Mouse (Mus musculus) cerebellum, adult 8-10 months (tissue): Measurements from ENCODE around the gene Lrrc3b.

ENCODE experiments used
- DNase-seq: peaks from one replicate; pipeline ENCODE4 v3.0.0; 2022

The Lrrc3b gene

DNA sequence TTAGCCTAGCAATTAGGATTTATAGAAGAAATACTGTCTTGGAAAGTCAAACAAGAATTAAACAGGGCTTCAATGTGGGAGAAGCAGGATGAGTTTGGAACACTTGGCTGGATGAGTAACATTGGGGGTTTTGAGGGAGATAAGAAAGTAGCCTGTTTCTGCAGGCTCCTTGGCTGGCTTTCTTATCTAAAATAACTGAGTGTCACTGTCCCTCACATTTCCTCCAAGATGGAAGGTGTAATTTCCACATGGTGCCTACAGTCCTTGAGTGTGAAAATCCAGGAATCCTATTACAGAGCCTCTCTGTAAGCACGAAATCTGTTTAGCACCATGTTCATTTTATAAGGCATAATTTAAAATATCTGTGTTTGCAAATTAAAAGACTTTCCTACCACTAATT, 112.9 kb downstream of the Lrrc3b start:
- DNase-seq = no peak

DNA sequence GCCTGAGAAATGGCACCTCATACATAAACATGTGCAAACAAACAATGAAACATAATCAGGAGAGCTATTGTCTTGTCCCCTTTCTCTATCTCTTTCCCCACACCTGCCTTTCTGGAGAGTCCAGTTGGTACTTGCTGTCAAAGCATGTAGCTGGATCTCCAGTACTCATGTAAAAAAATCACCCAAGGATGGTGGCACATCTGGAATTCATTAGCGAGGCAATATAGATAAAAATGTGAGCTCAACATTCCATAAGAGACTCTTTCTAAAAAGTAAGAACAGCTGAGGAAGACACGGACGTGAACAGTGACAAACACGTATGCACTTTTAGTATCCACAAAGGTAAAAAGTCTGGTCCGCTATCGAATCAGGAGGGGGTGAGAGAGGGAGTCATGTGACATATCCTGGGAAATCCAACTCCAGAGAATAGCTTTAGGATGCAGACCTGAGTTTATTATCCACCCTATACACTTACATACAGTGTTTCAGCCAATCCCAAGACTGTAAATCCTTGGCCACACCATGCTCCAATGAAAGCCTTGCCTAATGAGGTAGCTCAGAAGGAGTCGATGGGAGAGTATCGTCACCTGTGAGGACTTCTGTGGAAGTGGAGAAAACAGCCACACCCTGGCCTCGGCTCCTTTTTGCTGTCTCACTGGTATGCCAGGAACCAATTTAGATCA, 116.2 kb downstream of the Lrrc3b start:
- no peak for DNase-seq

DNA sequence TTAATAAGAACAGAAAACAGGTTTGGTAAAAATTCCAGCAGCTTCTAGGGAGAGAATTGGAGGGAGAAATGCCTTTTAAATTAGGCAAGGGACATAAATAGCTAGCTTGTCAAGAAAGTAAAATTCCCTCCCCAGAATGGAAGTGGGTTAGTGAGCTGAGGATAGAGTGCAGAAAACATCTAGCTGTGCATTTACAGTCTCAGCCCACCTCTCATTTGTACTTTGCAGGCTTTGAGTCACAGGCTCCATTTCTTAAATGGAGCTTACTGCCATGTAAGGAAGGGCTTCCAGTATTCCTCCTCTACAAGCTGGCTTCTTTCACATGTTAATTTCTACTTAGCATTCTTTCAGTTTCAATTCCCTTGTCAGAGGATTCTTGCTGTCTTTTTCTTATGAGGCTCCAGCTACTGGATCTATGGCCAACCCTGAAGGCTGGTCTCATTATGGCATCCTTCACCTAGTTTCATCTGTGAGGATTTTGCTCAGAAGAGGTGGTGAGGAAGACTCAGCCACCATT, 119.3 kb downstream of the Lrrc3b start:
- no peak for DNase-seq

- DNase-seq = no peak
Observed at GRCm38 (mm10) chr14:15308576-15308975, 130.2 kb downstream of the Lrrc3b start.
